Mouse (Mus musculus): ENCODE results near the gene Gm20517. TPM values are rescaled to one million over a fixed set of nuclear protein-coding genes. Genes with fewer than 3 reads are reported as not detected.

Gm20517 gene
- polyA plus RNA-seq, 1 experiment = 2.9 TPM

DNA sequence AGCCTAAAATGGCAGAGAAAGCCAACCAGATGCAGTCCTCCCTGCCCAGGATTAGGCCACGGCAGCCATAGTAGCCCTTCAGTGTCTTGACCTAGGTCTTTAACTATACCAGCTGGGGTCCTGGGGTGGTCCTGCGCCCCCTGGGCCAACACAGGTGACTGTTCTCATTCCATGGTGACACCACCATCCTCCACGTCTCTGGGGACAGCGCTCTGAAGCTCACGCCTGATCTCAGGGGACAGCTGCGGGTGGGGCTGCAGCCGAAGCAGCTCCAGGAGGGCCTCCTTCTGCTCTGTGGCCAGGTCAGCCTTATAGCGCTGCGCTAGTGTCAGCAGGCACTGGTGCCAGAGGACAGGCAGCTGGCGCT is 10.0 kb upstream of the Gm20517 start:
- no peak overlapping the region for H3K27ac ChIP-seq (ENCODE audit: insufficient read depth, low read length)

DNA sequence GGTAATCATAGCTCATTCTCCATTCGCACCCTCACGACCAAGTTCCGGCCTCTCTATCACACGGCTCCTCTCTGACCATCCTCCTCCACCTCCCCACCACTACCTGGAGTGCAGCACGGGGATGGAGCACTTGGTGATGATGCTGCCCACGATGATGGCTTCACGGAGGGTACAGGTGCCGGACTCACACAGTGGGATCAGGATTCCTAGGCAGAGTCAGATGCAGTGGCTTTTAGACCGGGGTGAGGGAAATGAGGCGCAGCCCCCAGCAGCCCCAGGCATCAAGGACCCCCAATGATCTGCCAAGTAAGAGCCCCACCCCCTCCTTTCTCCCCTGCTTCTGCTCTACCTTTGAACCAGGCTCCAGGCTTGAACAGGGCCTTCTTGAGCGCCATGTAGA is 9.1 kb upstream of the Gm20517 start:
- TF ChIP-seq POLR2A (IDR thresholded peaks at IDR 0.05; ENCODE audit: extremely low read depth, insufficient read depth, low read length) (no peak), CTCF (IDR thresholded peaks at IDR 0.05; ENCODE audit: extremely low read depth, insufficient read depth, low read length) (no peak)
- H3K4me1 ChIP-seq (ENCODE audit: control insufficient read depth, insufficient read depth, low read length) = no peaks in the 10 kb centered on the region
- H3K27ac ChIP-seq (ENCODE audit: insufficient read depth, low read length) = no peak overlapping the region
- H3K4me3 ChIP-seq (ENCODE audit: insufficient read depth, low read length) = no peak overlapping the region

More for the DNA sequence above, 10.0 kb upstream of the Gm20517 start:
- H3K4me3 ChIP-seq (ENCODE audit: insufficient read depth, low read length) = no peak overlapping the region
- no peaks in the 10 kb centered on the region for H3K4me1 ChIP-seq (ENCODE audit: control insufficient read depth, insufficient read depth, low read length)
- TF ChIP-seq POLR2A (IDR thresholded peaks at IDR 0.05; ENCODE audit: extremely low read depth, insufficient read depth, low read length) = no peak

DNA sequence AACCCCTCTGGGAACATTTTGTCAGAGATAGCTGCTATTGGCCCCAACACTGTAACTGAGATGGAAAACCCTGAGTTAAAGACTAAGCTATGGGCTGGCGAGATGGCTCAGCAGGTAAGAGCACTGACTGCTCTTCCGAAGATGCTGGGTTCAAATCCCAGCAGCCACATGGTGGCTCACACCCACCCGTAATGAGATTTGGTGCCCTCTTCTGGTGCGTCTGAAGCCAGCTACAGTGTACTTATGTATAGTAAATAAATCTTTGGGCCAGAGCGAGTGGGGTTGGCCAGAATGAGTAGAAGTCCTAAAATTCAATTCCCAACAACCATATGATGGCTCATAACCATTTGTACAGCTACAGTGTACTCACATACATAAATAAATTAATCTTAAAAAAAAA is 5.2 kb upstream of the Gm20517 start:
- no peak overlapping the region for H3K4me3 ChIP-seq (ENCODE audit: insufficient read depth, low read length)
- H3K27ac ChIP-seq (ENCODE audit: insufficient read depth, low read length) = no peak overlapping the region
- H3K4me1 ChIP-seq (ENCODE audit: control insufficient read depth, insufficient read depth, low read length) = no peaks in the 10 kb centered on the region; the same call in 1 of the 2 replicates
- TF ChIP-seq POLR2A (IDR thresholded peaks at IDR 0.05; ENCODE audit: extremely low read depth, insufficient read depth, low read length) = no peak
- TF ChIP-seq CTCF (IDR thresholded peaks at IDR 0.05; ENCODE audit: extremely low read depth, insufficient read depth, low read length) = 0 out of 2 replicates have a peak, but pooled peaks have one; percentile 10

DNA sequence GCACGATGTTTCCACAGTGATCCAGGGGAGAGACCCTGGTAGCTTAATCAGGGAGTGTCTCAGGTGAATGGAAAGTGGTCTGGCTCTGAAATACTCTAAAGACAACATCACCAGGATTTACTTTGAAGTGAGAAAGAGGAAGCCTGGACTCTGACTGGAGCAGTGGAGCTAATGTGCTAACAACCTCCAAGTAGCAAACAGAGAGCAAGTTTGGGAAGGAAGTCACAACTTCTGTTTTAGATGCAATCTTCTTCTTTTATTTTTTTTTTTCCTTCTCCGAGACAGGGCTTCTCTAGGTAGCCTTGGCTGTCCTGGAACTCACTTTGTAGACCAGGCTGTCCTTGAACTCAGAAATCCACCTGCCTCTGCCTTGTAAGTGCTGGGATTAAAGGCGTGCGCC is 2.2 kb upstream of the Gm20517 start:
- TF ChIP-seq POLR2A (IDR thresholded peaks at IDR 0.05; ENCODE audit: extremely low read depth, insufficient read depth, low read length) = no peak
- no peak for TF ChIP-seq CTCF (IDR thresholded peaks at IDR 0.05; ENCODE audit: extremely low read depth, insufficient read depth, low read length)
- H3K4me1 ChIP-seq (ENCODE audit: control insufficient read depth, insufficient read depth, low read length) = peaks cover 5% of the 10 kb centered on the region
- H3K27ac ChIP-seq (ENCODE audit: insufficient read depth, low read length) = no peak overlapping the region
- H3K4me3 ChIP-seq (ENCODE audit: insufficient read depth, low read length) = no peak overlapping the region

DNA sequence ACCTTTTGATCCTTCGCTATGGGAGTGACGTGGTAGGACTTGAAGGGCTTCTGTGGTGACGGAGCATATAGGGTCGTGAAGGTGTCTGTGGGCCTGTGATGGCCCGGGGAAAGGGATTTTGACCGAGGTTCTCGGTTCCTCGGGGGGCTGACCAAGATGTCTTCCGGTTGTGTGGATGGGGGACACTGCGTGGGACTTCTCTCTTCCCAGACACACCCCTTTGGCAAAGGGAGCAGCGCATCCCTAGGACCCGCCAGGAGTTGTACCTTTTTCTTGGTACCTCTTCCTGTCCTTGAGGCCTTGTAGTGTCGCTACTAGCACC is 233 bp downstream of the Gm20517 start:
- Histone ChIP-seq H3K4me1 (ENCODE audit: control insufficient read depth, insufficient read depth, low read length) (peaks cover 5% of the 10 kb centered on the region), H3K27ac (ENCODE audit: insufficient read depth, low read length) (no peak overlapping the region), H3K4me3 (ENCODE audit: insufficient read depth, low read length) (peak overlapping the region; percentile 75)
- TF ChIP-seq CTCF (IDR thresholded peaks at IDR 0.05; ENCODE audit: extremely low read depth, insufficient read depth, low read length) (no peak), POLR2A (IDR thresholded peaks at IDR 0.05; ENCODE audit: extremely low read depth, insufficient read depth, low read length) (no peak)

DNA sequence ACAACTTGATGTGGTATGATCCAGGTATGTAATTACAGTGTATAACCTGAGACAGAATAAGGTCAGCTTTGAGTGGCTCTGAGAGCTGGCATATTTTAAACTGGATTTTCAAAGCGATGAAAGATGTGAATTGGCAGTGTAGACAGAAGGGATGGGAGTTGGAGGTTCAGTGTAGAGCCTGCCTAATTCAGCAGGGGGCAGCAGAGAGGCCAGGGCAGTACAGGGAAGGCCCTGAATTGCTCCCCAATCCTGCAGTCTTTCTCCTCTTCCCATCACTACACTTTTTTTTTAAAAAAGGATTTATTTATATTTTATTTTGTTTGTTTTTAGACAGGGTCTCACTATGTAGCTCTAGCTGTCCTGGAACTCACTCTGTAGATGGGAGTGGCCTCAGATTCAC is 2.6 kb downstream of the Gm20517 start:
- H3K27ac ChIP-seq (ENCODE audit: insufficient read depth, low read length) = no peak overlapping the region
- TF ChIP-seq CTCF (IDR thresholded peaks at IDR 0.05; ENCODE audit: extremely low read depth, insufficient read depth, low read length) (peak; percentile 59), POLR2A (IDR thresholded peaks at IDR 0.05; ENCODE audit: extremely low read depth, insufficient read depth, low read length) (no peak)
- H3K4me3 ChIP-seq (ENCODE audit: insufficient read depth, low read length) = no peak overlapping the region
- H3K4me1 ChIP-seq (ENCODE audit: control insufficient read depth, insufficient read depth, low read length) = peaks cover 5% of the 10 kb centered on the region

DNA sequence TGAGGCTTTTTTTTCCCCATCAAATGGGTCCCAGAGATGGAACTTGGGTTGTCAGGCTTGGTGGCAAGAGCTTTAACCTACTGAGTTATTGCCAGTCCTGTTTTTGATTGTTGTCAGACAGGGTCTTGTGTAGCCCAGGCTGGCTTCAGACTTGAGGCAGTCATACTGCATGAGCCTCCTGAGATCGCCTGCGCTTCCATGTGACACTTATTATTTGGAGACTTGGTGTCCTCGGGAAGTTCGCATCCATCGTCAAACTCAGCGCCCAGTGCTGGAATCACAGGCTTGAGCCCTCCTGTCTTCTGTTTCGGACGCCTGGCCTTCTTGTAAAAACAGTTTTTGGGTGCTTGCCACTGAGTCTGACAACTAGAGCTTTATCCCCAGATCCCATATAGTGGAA is 4.7 kb downstream of the Gm20517 start:
- Histone ChIP-seq H3K27ac (ENCODE audit: insufficient read depth, low read length) (no peak overlapping the region), H3K4me3 (ENCODE audit: insufficient read depth, low read length) (no peak overlapping the region), H3K4me1 (ENCODE audit: control insufficient read depth, insufficient read depth, low read length) (peaks cover 5% of the 10 kb centered on the region)
- TF ChIP-seq POLR2A (IDR thresholded peaks at IDR 0.05; ENCODE audit: extremely low read depth, insufficient read depth, low read length) (no peak), CTCF (IDR thresholded peaks at IDR 0.05; ENCODE audit: extremely low read depth, insufficient read depth, low read length) (no peak)

- Histone ChIP-seq H3K4me1 (ENCODE audit: control insufficient read depth, insufficient read depth, low read length) (peaks cover 5% of the 10 kb centered on the region), H3K4me3 (ENCODE audit: insufficient read depth, low read length) (no peak overlapping the region), H3K27ac (ENCODE audit: insufficient read depth, low read length) (no peak overlapping the region)
- TF ChIP-seq POLR2A (IDR thresholded peaks at IDR 0.05; ENCODE audit: extremely low read depth, insufficient read depth, low read length) (no peak), CTCF (IDR thresholded peaks at IDR 0.05; ENCODE audit: extremely low read depth, insufficient read depth, low read length) (no peak)
These were observed 5.3 kb downstream of the Gm20517 start for GRCm38 (mm10) chr17:47616652-47617051.

- H3K4me1 ChIP-seq (ENCODE audit: control insufficient read depth, insufficient read depth, low read length) = peaks cover under 1% of the 10 kb centered on the region
- no peak overlapping the region for H3K4me3 ChIP-seq (ENCODE audit: insufficient read depth, low read length)
These were observed 6.4 kb downstream of the Gm20517 start for GRCm38 (mm10) chr17:47617605-47618307.

DNA sequence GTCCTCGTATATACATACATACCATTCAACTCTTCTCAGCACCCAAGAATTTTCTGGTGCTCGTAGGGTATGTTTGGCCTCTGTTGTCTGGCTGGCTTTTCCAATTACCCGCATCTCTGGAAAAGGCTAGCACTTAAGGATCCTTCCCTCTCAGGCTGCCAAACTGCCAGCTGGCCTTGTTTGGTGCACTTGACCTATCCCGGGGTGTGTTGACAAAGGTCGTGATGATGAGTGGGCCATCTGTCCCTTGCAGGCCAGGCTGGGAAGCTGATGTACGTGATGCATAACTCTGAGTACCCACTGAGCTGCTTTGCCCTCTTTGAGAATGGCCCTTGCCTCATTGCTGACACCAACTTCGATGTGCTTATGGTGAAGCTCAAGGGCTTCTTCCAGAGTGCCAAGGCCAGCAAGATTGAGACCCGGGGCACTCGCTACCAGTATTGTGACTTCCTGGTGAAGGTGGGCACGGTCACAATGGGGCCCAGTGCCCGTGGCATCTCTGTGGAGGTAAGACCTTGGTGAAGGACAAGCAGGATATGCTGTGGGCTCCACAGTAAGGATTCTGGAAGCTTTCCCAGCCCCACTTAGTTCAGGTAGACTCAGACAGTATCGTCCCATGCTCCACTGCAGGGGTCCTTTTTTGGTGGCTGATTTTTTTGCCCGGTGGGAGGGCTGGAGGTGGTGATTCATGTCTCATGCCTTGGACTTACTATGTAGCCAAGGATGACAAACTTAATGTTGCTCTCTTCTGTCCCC is 7.3 kb downstream of the Gm20517 start:
- TF ChIP-seq CTCF (IDR thresholded peaks at IDR 0.05; ENCODE audit: extremely low read depth, insufficient read depth, low read length) (no peak), POLR2A (IDR thresholded peaks at IDR 0.05; ENCODE audit: extremely low read depth, insufficient read depth, low read length) (no peak)
- Histone ChIP-seq H3K4me1 (ENCODE audit: control insufficient read depth, insufficient read depth, low read length) (no peaks in the 10 kb centered on the region), H3K4me3 (ENCODE audit: insufficient read depth, low read length) (no peak overlapping the region), H3K27ac (ENCODE audit: insufficient read depth, low read length) (no peak overlapping the region)

More at GRCm38 (mm10) chr17:47617605-47618307, 6.4 kb downstream of the Gm20517 start:
- no peak overlapping the region for H3K27ac ChIP-seq (ENCODE audit: insufficient read depth, low read length)
- TF ChIP-seq CTCF (IDR thresholded peaks at IDR 0.05; ENCODE audit: extremely low read depth, insufficient read depth, low read length) (no peak), POLR2A (IDR thresholded peaks at IDR 0.05; ENCODE audit: extremely low read depth, insufficient read depth, low read length) (no peak)

Measured in cortical plate, adult 2 months (tissue).